Mouse (Mus musculus) brown adipose tissue, adult 24 weeks (tissue): ENCODE measurements around the gene Sox2. TPM values are rescaled to one million over a fixed set of nuclear protein-coding genes. Genes with fewer than 3 reads are reported as not detected.

ENCODE experiments used
- H3K27ac ChIP-seq: fragments of 200-500 bp; replicated peaks from 2 replicates; pipeline ENCODE4 v1.5.1; 2012; ENCODE audit warnings: low read depth, mild to moderate bottlenecking, low read length
- H3K4me1 ChIP-seq: fragments of 200-500 bp; 2 replicates; pipeline ENCODE4 v1.6.1; 2012; ENCODE audit warnings: low read length, mixed read lengths; ENCODE audit not compliant: control insufficient read depth, insufficient read depth, insufficient read length
- H3K4me3 ChIP-seq: fragments of 200-500 bp; 2 replicates; pipeline ENCODE4 v1.5.1; 2012; ENCODE audit warnings: low read depth, mild to moderate bottlenecking, low read length, moderate library complexity; ENCODE audit not compliant: insufficient read depth
- polyA plus RNA-seq: library from polyadenylated mRNA; stranded (reverse); fragments of >200 nt; gene quantifications from 2 replicates; pipeline ENCODE4 v1.2.4, GENCODE M21; 2012; ENCODE audit not compliant: missing spikeins, insufficient read depth, insufficient read length

Gene Sox2
- polyA plus RNA-seq, 1 experiment: not detected

GRCm38 (mm10) chr3:34652616-34653015 is 2.4 kb downstream of the Sox2 start:
- H3K27ac ChIP-seq: no peak overlapping the region
- H3K4me3 ChIP-seq: no peak overlapping the region
- H3K4me1 ChIP-seq: peaks cover 2% of the 10 kb centered on the region

GRCm38 (mm10) chr3:34653235-34653976 is 3.2 kb downstream of the Sox2 start:
- H3K4me3 ChIP-seq: no peak overlapping the region
- H3K4me1 ChIP-seq: peaks cover 2% of the 10 kb centered on the region
- no peak overlapping the region for H3K27ac ChIP-seq

- Histone ChIP-seq H3K4me1 (peaks cover 2% of the 10 kb centered on the region), H3K4me3 (no peak overlapping the region), H3K27ac (no peak overlapping the region)
These were observed 3.8 kb downstream of the Sox2 start for GRCm38 (mm10) chr3:34653977-34654500.

GRCm38 (mm10) chr3:34654781-34655180 is 4.6 kb downstream of the Sox2 start:
- no peaks in the 10 kb centered on the region for H3K4me1 ChIP-seq
- no peak overlapping the region for H3K4me3 ChIP-seq
- H3K27ac ChIP-seq: no peak overlapping the region

GRCm38 (mm10) chr3:34655311-34656075 is 5.3 kb downstream of the Sox2 start:
- Histone ChIP-seq H3K4me3 (no peak overlapping the region), H3K27ac (no peak overlapping the region), H3K4me1 (no peaks in the 10 kb centered on the region)

- Histone ChIP-seq H3K4me3 (no peak overlapping the region), H3K4me1 (no peaks in the 10 kb centered on the region), H3K27ac (no peak overlapping the region)
These were observed 5.9 kb downstream of the Sox2 start for GRCm38 (mm10) chr3:34656153-34656552.

GRCm38 (mm10) chr3:34656813-34657700 is 6.9 kb downstream of the Sox2 start:
- Histone ChIP-seq H3K27ac (no peak overlapping the region), H3K4me1 (no peaks in the 10 kb centered on the region), H3K4me3 (no peak overlapping the region)

- H3K27ac ChIP-seq: no peak overlapping the region
- no peak overlapping the region for H3K4me3 ChIP-seq
- no peaks in the 10 kb centered on the region for H3K4me1 ChIP-seq
These were observed 7.5 kb downstream of the Sox2 start for GRCm38 (mm10) chr3:34657701-34658090.

GRCm38 (mm10) chr3:34658241-34658965 is 8.2 kb downstream of the Sox2 start:
- Histone ChIP-seq H3K4me1 (0 out of 2 replicates have a peak, but pooled peaks cover 3% of the 10 kb centered on the region), H3K4me3 (no peak overlapping the region), H3K27ac (no peak overlapping the region)

GRCm38 (mm10) chr3:34658966-34659535 is 8.8 kb downstream of the Sox2 start:
- Histone ChIP-seq H3K27ac (no peak overlapping the region), H3K4me1 (peaks cover 3% of the 10 kb centered on the region; the same call in 1 of the 2 replicates), H3K4me3 (no peak overlapping the region)

GRCm38 (mm10) chr3:34659861-34660260 is 9.7 kb downstream of the Sox2 start:
- H3K27ac ChIP-seq: no peak overlapping the region
- peaks cover 3% of the 10 kb centered on the region; the same call in 1 of the 2 replicates for H3K4me1 ChIP-seq
- no peak overlapping the region for H3K4me3 ChIP-seq

- Histone ChIP-seq H3K4me3 (no peak overlapping the region), H3K4me1 (peaks cover 3% of the 10 kb centered on the region; the same call in 1 of the 2 replicates), H3K27ac (no peak overlapping the region)
These were observed 10.5 kb downstream of the Sox2 start for GRCm38 (mm10) chr3:34660542-34661290.

GRCm38 (mm10) chr3:34661341-34662007 is 11.3 kb downstream of the Sox2 start:
- no peak overlapping the region for H3K4me3 ChIP-seq
- H3K4me1 ChIP-seq: peaks cover 3% of the 10 kb centered on the region; the same call in 1 of the 2 replicates
- no peak overlapping the region for H3K27ac ChIP-seq
